Comparison of ENCODE assay signal across 8 mouse cellular contexts in genomic region chr5:64704144-64704543, GRCm38 (mm10).
DNase-seq lines count a peak whose midpoint lies in the region; ATAC-seq lines count a peak whose summit lies in the region.

No protein-coding gene starts in this region.

- ATAC-seq in activated CD4-positive, CD25-positive, alpha-beta regulatory T cell, adult 4 months = no peak

- DNase-seq in left cerebral cortex, adult 18-20 months (ENCODE audit: low spot score in 2 of 2) = peak; percentile 26 to 44
- no peak for DNase-seq in left cerebral cortex, adult 11 months (ENCODE audit: low spot score)
- DNase-seq in adrenal gland, postnatal 25 days = peak; percentile 76
- peak; percentile 8 to 27 for DNase-seq in gastrocnemius, adult 8-10 months (ENCODE audit: low spot score in 2 of 2)
- peak; percentile 59 for DNase-seq in kidney, postnatal 14 days
- DNase-seq in lung, postnatal 14 days = peak; percentile 81
- no peak for DNase-seq in embryo, embryonic 10 days (ENCODE audit: low spot score)

Comparison
In these comparisons a context has a peak if more than half of its experiments do, and no peak if none do; other contexts are left out.
1. DNase-seq: peak in left cerebral cortex, adult 18-20 months (2 of 2), adrenal gland, postnatal 25 days (single experiment), gastrocnemius, adult 8-10 months (2 of 2), kidney, postnatal 14 days (single experiment) and lung, postnatal 14 days (single experiment); none in left cerebral cortex, adult 11 months (single experiment) and embryo, embryonic 10 days (single experiment).